Mouse (Mus musculus): Measurements from ENCODE around the gene Fkbpl.

DNA sequence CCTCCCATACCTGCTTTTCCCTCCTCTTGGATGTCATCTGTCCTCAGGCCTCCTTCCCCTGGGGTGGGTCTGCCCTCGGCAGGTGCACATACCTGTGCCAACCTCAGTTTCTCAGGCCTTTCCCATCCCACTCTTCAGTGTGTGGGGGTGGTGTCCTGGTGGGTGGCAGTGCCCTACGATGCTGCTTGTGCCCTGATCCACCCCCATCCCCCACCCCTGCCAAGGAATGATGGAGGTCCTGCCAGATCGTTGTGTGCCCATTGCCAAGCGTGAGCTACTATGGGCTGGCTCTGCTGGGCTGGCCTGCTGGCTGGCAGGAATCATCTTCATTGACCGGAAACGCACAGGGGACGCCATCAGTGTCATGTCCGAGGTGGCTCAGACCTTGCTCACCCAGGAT lies 33.5 kb upstream of the Fkbpl start:
- TF ChIP-seq CTCF (IDR thresholded peaks at IDR 0.05; ENCODE audit: low read depth), result no peak
- no peak for TF ChIP-seq EP300 (IDR thresholded peaks at IDR 0.05; ENCODE audit: low read depth)
